Mouse (Mus musculus): ENCODE data around the gene Abca6. TPM values are rescaled to one million over a fixed set of nuclear protein-coding genes. Genes with fewer than 3 reads are reported as not detected.

The Abca6 gene
- total RNA-seq, 2 experiments from 2014 or later: 1.5 to 1.6 TPM

- DNase-seq (ENCODE audit: low spot score in 2 of 2): no peak
Observed at GRCm38 (mm10) chr11:110196561-110197306, 54.8 kb downstream of the Abca6 start.

- peak; percentile 3 to 7 for DNase-seq (ENCODE audit: low spot score in 2 of 2)
Observed at GRCm38 (mm10) chr11:110195310-110195709, 56.3 kb downstream of the Abca6 start.

- DNase-seq (ENCODE audit: low spot score in 2 of 2): no peak
Observed at GRCm38 (mm10) chr11:110171212-110171611, 80.4 kb downstream of the Abca6 start.

GRCm38 (mm10) chr11:110167459-110168251 is 83.9 kb downstream of the Abca6 start, which contains the start of gene Abca9:
TSS of gene Abca9 (minus strand) at chr11:110168196.
- peak; percentile 10 to 45 for DNase-seq (ENCODE audit: low spot score in 2 of 2)

- no peak for DNase-seq (ENCODE audit: low spot score in 2 of 2)
Observed at GRCm38 (mm10) chr11:110165822-110166221, 85.8 kb downstream of the Abca6 start.

GRCm38 (mm10) chr11:110165409-110165808 is 86.2 kb downstream of the Abca6 start:
- no peak for DNase-seq (ENCODE audit: low spot score in 2 of 2)

- no peak for DNase-seq (ENCODE audit: low spot score in 2 of 2)
Observed at GRCm38 (mm10) chr11:110157059-110157458, 94.5 kb downstream of the Abca6 start.

- peak; percentile 27 to 28 for DNase-seq (ENCODE audit: low spot score in 2 of 2)
Observed at GRCm38 (mm10) chr11:110155985-110156384, 95.6 kb downstream of the Abca6 start.

GRCm38 (mm10) chr11:110147640-110148039 is 103.9 kb downstream of the Abca6 start:
- DNase-seq (ENCODE audit: low spot score in 2 of 2): no peak

- DNase-seq (ENCODE audit: low spot score in 2 of 2): peak in 1 of 2 experiments; percentile 12
Observed at GRCm38 (mm10) chr11:110145421-110145820, 106.2 kb downstream of the Abca6 start.

- no peak for DNase-seq (ENCODE audit: low spot score in 2 of 2)
Observed at GRCm38 (mm10) chr11:110130760-110131159, 120.8 kb downstream of the Abca6 start.

Other genes starting within 250 kb of the Abca6 start
- gene Abca8a, start 155.8 kb downstream of the Abca6 start, total RNA-seq (2021): 1 to 10 TPM; 3.0 to 6.5 TPM
- gene Abca9, start 83.6 kb downstream of the Abca6 start, total RNA-seq (2021): 1 to 10 TPM; 6.6 to 7.0 TPM
- 10 to 100 TPM; 48.0 to 55.0 TPM for gene Abca5, start 85.9 kb upstream of the Abca6 start, total RNA-seq (2021)
- gene Map2k6, start 147.3 kb upstream of the Abca6 start, total RNA-seq (2021): 10 to 100 TPM; 22.0 to 23.2 TPM